Mouse (Mus musculus): ENCODE data around the gene Myo1e.

The Myo1e gene

DNA sequence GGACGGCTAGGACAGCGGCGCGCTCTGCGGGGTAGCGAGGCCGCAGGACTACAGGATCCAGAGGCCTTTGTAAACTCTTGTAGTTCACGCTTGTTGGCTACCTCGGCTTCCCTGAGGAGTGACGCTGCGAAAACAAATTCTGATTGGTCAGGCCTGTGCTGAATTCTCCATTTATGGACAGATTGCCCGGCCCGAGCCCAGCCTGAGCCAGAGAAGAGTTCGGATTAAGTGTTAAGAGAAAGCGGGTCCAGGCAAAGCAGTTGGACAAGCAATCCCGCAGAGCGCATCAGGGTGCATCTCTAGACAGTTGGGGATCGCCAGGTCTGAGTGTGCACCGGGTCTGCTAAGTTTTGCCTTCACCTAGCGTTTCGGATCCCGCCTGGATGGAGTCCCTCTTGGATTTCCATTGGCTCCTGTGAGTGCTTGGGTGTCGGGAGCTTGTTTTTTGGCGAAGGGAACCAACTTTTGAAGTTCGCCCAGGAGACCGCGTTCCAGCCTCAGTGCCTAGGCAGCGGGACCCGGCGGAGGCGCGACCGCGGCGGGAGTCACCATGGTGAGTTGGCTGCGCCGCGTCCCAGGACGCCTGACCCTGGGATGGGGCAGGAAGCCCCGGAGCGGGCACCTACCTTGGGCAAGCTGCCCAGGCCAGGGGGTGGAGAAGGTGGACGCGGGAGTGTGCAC, at the start of gene Myo1e:
TSS of gene Myo1e (plus strand) at position 200 of the 681 bp plus-strand sequence.
- peak; percentile 100 for DNase-seq

DNA sequence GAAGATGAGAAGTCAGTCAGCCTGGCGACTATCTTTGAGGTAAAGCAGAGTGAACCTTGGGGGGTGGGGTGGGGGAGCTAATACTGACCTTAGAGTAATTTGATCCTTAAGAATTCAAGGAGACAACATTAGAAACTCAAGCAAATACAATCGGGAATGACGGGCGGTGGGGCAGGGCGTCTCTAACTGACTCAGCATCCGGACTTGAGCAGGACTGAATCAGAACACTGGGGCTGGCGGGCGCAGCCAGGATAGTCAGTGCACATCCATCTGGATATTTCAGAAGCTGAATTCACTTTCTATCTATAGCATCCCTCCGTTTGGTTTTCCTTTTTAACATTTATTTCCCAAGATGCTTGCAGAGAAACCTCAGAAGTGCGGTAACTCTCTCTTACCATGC, 47.1 kb upstream of the Myo1e start:
- DNase-seq, result no peak

DNA sequence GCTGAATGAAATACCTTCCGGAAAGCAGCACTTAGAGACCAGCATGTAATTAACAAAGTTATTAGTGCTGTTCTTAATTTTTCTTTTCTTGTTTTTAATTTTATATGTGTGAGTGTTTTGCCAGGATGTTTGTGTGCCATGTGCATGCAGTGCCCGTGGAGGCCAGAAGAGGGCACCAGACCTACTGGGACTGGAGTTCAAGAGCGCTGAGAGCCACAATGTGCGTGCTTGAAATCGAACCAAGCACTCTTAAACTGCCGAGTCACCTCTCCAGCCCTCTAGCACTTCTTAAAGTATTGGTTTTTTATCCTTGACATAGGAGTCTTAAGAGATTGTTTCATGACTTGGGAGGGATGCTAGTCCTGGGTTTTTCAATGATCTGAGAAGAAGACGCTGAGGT, 38.2 kb upstream of the Myo1e start:
- no peak for DNase-seq

DNA sequence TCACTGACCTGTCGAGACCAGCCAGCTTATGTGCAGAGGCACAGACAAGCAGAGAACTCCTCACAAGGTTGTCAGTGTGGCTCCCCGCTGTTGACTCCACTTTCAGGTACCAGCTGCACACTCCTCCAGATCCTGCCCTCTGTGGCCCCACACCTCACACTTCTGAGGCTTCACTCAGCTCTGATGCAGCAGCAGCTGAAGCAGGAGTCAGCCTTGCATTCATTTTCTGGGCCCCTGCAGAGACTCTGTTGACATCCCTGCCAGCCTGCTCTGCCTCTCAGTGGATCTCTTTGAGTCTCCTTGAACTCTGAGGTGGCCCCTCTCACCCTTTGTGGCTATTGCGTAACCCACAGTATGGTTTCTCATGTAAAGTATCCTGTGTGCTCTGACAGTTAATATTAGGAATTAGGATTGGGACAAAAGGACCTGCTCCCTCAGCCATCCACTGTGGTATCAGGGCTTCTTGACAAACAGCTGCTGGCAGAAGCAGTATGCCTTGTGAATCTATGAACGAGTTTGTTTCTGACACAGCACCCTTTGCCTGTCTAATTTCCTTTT, 32.8 kb upstream of the Myo1e start:
- no peak for DNase-seq

DNA sequence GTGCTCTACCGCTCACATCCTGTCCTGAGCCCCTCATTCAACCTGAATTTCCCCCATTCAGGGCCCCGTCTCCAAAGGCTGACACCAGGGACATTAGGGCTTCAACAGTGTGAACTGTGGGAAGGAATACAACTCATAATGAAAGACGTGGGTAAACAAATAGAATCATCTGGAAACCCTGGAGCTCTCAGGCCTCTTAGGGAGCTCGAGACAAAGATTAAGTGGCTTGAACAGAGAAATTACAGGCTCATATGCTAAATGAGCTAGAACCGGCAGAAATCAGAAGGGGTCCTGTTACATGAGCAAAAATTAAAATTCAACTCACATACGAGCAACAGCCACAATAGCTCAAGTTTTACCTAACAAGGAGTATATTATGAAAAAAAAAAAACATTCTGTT, 32.3 kb upstream of the Myo1e start:
- no peak for DNase-seq

DNA sequence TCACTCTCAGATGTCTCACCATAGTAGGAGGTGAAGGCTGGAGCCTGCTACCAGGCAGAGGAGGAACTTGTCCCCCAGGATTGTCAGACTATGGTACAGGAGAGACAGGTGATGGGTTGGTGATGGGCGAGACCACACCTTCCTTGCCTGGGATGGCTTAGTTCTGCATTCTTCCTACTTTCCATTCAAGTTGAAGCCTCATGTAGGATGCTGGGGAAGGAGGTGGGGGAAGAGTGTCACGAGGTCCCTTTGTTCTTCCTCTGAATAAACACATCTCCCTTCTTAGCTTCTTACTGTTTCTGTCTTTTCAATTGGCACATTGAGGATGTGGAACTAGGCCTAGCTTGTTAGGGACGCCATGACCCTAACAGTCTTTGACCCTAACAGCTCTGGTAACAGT, 30.9 kb upstream of the Myo1e start:
- DNase-seq, result no peak

DNA sequence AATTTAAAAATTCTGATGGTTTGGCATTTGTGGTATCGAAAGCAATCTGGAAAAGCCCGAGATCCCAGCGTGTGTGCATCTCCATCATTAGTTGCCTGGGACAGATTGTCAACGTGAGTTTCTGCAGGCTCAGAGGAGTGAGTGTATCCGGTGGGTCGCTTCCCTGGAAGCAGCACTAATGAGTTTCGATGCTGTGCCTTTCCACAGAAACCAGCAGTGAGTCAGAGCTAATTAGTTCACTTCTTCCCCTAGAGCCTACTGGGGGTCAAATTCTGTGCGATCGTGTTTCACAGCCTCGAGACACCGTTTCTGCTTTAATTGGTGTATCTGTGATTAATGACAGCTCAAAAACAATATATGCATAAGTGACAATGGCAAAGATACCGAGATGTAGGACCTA, 25.4 kb upstream of the Myo1e start:
- no peak for DNase-seq

DNA sequence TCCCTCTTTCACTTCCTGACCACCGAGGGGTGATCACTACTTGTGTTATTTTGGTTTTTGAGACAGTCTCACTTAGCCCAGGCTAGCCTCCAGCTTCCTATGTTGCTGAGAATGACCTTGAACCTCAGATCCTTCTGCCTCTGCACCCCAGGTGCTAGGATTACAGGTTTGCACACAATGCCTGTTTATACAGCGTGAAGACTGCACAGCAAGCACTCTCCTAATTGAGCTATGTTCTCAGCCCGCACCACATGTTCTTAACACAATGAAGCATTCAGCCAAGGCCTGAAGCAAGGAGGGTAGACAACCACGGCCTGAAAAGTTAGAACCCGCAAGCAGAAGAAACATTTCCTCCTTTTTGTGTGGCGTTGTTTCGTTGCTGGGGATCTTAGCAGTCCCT, 24.5 kb upstream of the Myo1e start:
- no peak for DNase-seq

DNA sequence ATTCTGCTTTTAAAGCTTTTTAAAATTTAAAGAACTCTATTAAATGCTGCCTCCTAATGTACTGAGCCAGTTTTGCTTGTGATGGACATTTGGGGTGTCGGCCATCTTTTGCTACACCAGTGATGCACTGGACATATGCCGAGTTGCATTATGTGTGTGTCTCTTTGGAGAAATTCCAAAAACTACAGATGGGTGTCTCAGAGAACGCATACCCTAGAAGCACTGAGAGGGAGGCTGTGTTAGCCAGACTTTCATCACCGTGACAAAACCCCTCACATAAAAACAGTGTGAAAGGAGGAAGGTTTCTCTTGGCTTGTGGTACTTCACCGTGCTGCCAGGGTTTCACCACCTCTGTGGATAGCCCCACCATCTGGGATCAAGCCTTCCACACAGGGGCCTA, 14.8 kb upstream of the Myo1e start:
- no peak for DNase-seq

DNA sequence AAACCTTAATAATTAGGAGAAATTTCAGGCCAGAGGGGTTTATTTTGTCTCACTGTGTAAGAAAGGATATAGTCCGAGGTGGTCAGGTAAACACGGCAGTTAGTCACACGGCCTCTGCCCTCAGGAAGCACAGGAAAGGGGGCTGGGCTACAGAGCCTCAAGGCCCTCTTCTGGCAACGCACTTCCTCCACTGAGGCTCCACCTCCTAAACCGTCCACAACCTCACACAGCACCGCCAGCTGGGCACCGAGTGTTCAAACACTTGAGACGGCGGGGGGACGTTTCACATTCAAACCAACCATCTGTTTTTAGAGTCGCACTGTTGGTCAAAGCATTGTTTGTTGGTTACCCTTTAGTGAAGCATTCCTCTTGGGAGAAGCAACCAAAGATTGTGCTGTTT, 12.5 kb upstream of the Myo1e start:
- DNase-seq, result no peak

DNA sequence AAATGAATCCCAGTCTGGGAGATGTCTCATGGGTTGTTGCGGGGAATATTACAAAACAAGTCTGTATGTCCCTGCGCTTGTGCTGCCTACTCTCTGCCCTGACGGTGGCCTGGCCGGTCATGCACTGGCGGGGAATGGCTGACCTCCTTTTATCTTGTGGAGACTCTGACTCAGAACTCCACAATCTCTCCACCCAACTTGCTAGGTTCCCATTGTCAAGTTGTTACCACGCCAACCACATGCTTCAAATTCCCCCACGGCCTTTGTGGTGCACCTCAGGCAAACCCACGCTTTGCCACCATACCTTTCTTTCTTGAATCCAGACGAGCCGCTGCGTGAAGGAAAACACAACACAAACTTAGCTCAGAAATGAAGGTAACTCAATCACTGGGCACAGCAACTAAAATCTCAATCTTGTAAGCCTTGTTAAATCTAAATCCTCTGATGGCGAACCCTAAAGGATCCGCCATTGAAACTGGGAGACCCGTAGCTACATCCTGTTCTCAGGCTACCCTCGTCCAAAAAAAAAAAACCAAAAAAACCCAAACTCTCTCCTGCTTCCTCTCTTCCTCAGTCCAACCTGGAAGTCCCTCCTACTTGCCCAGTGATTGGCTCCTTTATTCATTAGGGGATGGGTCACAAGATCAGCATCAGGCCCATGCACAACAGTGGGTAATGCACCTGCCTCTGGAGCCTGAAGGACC, 10.0 kb upstream of the Myo1e start:
- DNase-seq, result no peak

DNA sequence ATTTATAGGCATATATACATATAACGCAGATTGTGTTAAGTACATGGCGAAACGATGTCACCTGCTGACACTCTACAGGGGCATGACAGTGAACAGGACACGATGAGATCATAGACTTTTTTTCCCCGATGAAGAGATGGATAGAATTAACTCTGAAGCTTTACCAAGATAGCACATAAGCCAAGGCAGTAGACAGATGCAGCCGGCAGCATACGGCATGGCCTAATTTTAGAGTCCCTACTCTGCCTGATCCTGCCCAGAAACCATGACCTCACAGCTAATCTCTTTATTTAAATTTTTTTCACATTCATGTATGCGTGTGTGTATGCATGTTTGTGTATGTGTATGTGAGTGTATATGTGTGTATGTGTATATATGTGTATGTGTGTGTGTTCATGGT, 9.2 kb upstream of the Myo1e start:
- no peak for DNase-seq

DNA sequence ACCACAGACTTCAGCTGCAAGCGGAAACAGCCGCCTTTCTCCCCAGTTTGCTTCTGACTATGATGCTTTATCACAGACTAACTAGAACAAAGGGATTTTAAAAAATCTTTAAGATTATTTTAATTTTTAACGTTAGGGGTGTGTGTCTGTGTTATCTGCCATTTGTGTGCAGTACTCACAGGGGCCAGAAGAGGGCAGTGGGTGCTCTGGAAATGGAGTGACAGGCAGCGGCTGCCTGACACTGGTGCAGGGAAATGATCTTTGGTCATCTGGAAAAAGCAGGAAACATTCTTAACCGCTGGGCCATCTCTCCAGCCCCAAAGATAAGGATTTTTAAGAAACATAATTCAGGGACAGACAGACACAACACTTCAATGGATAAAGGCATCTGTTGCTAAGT, 4.4 kb upstream of the Myo1e start:
- DNase-seq, result peak; percentile 91

DNA sequence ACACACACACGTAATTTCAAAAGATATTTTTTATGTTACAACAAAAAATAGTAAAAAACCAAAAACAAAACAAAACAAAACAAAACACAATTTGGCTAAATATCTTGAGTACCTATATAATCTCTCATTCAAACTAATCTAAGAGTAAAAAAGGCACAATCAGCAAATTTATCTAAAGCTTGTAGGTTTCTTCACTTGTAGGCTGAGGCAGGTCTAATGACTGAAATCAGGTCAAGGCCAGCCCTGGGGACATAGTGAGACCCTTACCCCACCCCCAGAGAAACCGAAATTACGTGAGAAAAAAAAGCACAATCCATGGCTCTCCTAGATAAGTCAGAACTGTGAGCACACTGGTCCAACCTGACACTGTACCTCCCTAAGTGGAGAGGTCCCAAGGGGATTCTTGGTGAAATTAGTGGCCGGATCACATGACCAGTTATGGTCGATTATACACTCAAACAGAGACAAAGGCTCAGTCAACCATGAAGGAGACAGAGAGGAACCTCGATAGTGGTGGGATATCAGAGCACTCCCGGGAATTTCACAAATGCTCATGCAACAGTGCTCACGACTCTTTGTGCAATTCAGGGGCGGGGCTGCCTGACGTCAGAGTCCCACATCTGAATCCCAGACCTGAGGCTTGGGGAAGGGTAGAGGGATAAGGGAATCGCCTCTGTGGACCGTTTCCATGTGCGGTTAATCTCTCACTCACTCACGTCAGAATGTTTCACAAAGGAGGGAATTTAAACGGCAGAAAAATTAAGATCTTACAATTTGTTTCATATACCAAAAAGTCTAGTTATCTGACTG, 3.7 kb upstream of the Myo1e start:
- DNase-seq, result no peak

DNA sequence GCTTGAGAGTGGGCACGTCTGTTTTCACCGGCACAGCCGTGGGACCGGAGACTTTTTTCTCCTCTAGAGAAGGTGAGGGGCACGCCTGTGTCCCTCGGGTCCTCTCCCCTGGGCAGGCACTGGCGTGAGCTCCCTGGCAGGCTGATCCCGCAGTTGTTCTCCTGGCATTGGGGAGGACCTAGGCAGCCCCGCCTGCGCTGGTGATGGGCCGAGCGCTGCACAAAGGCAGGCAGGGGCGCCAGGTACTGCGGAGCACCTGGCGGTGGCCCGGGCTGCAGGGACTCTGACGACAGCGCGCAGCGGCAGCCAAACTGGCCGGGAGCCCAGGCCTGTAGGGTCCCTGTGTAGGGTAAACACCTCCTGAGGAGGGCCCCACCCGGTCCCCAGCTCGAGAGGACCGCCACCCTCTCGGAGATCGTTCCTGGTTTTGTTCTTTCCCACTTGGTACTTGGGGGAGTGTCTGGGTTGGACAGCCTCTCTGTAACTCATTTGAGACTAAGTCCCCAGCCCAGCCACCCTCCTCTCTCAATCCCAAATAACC, 901 bp downstream of the Myo1e start:
- peak; percentile 96 for DNase-seq

DNA sequence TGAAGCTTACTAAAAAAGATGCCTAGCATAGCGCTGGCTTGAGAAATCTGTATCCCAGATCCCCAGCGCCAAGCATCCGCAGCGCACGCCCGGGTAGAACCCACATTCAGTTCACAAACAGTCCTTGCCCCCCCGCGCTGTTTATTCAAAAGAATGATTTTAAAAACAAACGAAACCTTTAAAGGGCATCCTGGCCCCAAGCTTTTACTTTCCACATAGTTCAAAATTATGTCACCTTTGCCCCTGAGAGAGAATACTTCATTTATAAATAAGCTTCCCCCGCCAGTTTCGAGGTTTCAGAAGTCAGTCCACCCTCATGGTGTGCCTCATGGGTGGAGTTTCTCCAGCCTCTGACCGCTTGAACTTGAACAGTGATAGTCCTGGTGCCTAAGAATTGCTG, 1.6 kb downstream of the Myo1e start:
- DNase-seq, result no peak

DNA sequence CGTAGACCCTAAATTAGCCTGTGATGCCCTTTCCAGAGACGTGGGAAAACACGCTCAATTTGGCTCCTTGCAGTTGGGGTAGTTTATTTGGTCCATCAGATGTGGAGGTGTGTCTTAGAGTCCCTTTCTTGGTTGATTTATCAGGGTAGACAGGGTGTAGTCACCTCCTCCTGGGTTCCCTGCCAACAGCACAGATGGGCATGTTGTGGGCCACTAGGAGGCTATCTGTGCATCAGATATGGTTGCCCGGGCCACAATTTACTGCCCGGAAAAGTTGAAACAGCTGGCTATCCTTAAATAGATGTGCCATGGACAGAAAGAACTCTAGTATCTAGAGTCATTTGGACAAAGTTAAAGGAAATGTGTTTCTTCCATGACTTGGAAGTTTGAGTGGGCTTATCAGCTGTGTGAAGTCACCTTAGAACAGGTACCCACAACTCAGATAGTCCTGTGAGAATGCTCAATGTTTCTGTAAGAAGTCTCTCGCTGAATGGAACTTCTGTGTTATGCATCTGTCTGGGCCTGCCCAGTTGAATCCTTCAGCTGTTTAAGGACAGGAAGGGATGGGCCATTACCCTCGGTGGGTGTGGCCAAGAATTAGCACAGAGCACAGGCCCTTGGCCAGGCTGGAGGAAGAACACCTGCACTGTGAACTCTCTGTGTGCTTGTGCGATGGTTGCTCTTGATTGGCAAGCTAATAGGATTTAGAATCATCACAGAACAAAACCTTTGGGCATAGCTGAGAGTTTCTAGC, 2.3 kb downstream of the Myo1e start:
- DNase-seq, result peak; percentile 97

DNA sequence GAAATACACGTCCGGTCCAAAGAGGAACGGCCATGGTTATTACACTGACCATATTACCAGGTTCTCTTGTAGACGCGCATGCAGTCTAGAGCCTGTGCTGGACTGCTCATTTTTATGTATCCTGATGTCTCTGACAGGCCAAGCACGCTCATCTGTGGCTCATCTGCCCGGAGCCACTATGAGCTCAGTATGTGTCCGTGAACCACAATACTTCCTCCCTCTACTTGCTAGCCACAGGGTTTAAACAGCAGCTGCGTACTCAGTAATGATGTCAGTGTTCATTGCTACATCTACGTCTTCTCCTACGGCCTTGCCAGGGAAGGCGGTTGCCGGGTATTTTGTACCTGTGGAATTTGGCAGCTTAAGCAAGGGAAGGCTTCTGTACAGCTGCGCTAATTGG, 4.5 kb downstream of the Myo1e start:
- no peak for DNase-seq

DNA sequence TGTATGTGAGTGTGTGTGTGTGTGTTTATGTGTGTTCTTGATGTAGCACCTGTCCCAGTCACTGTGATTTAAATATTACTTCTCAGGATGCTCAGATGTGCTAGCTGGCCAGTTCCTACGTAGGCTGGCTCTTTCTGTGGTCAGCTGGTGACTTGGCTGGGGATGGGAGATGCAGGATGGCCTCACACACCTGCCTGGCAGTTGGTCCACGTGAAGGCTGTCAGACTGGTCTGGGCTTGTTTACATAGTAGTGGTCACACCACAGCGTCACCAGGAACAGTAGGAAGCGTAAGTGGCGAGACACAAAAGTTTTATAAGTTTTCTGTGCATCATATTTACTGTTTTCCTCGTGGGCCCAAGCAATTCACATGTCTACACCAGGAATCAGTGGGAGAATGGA, 9.4 kb downstream of the Myo1e start:
- no peak for DNase-seq

DNA sequence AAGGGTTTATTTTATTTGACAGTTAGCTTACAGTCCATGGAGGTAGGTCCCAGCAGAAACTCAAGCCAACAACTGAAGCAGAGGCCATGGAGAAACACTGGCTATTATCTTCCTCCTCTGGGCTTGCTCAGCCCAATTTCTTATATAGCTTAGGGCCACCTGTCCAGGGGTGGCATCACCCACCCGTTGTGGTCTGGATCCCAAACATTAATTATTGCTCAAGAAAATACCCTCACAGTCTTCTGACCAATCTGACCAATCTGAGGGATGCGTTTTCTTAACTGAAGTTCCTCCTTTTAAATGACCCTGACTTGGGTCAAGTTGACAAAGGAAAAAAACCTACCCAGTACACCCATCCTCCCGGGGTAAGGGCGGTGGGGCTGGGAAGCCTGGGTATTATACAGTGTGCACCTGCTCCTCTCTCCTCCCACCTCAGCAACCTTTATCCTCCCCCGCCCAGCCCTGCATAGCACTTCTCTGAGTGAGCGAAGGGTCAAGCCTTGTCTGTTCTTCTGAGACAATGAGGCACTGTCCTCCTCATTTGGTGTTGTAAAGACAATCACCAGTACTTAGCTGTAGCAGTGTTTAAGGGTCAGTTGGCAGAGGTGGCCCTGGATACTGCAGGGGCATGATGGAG, 12.3 kb downstream of the Myo1e start:
- DNase-seq, result no peak

DNA sequence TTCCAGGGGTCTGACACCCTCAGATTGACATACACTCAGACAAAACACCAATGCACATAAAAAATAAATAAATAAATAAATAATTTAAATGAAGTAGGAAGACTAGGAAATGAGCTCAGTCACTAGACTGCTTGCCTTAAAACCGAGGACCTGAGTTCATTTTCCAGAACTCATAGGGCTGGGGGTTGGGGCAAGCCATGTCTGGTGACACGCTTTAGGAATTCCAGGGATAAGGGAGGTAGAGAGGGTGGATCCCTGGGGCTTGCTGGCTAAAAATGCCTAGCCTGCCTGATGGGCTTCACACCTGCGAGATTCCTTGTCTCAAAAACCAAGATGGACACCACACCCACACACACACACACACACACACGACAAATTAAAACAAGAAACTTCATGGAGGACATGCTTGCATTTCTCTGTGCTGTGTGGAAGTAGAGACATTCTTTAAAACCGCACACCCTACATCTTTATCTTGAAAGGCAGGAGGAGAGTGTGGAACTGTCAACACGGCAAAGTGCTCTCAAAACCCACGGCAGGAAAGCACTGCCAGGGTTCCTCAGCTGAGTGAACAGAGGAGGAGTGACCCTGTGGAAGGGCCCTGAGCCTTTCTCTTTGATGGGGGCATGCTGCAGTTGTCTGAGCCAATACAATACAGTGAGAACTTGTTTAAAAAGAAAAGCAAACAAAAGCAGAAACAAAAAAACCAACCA, 13.5 kb downstream of the Myo1e start:
- DNase-seq, result no peak

DNA sequence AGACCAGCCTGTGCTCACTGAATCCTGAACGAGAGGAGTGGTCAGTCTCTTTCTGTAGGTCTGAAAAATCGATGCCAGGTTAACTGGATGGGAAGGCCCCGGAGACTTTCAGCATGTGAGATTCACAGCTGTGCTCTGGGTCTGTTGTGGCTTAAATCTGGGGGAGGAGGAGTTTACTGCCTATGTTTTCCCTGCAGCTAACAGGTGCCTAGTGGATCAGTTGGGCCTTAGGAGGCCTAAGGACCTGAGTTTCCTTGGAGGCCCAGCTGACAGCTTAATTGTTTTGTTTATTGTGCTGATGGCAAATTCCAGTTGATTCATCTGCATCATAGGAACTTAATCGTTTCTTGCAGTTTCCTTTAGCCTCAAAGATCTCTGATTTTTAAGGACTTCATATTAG, 16.0 kb downstream of the Myo1e start:
- no peak for DNase-seq

Data from heart, adult 11 months (tissue).